Mouse (Mus musculus): ENCODE results near the gene Pole4.

DNA sequence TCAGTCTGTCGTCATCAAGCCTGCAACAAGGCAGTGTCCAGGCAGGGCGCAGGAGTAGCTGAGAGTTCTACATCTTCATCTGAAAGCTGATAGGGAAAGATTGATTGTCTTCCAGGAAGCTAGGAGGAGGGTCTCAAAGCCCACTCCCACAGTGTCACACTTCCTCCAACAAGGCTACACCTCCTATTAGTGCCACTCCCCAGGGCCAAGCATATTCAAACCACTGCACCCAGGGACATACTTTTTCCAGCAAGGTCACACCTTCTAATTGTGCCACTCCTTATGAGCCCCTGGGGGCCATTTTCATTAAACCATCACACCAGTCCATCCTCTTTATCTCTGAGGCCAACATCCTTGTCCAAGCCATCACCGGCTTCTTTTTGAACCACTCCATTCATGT is 8.4 kb downstream of the Pole4 start:
- TF ChIP-seq CTCF (IDR thresholded peaks at IDR 0.05) (no peak), POLR2A (IDR thresholded peaks at IDR 0.05; ENCODE audit: insufficient read depth, low read depth, low read length) (no peak)

Data from heart, adult 2 months (tissue).